Mouse (Mus musculus) myocyte (in vitro differentiated cells): ENCODE measurements around the gene Prph2. TPM values are rescaled to one million over a fixed set of nuclear protein-coding genes. Genes with fewer than 3 reads are reported as not detected.

Experiments used
- H3K27me3 ChIP-seq: one replicate; pipeline ENCODE4 v1.6.1; 2011; ENCODE audit not compliant: control insufficient read depth, insufficient read depth, insufficient read length
- H3K36me3 ChIP-seq: one replicate; pipeline ENCODE4 v1.6.1; 2011; ENCODE audit not compliant: control insufficient read depth, insufficient read depth
- H3K4me2 ChIP-seq: one replicate; pipeline ENCODE4 v1.6.1; 2011; ENCODE audit warnings: low read depth, control low read depth
- H3K4me3 ChIP-seq: one replicate; pipeline ENCODE4 v1.5.1; 2011; ENCODE audit warnings: mild to moderate bottlenecking, control low read depth, moderate library complexity
- H3K79me2 ChIP-seq: one replicate; pipeline ENCODE4 v1.6.1; 2011; ENCODE audit not compliant: control insufficient read depth, insufficient read depth
- H3ac ChIP-seq: one replicate; pipeline ENCODE4 v1.6.1; 2011; ENCODE audit not compliant: control insufficient read depth, insufficient read length
- CEBPB ChIP-seq: IDR thresholded peaks from 2 replicates; pipeline ENCODE4 v1.6.1; 2011; ENCODE audit warnings: mild to moderate bottlenecking, moderate library complexity; ENCODE audit not compliant: poor library complexity, insufficient read depth, severe bottlenecking
- E2F4 ChIP-seq: IDR thresholded peaks from one replicate; pipeline ENCODE4 v1.6.1; 2011; ENCODE audit warnings: mild to moderate bottlenecking, control low read depth, moderate library complexity; ENCODE audit not compliant: insufficient read depth
- MAX ChIP-seq: IDR thresholded peaks from one replicate; pipeline ENCODE4 v1.6.1; 2011; ENCODE audit warnings: low read depth, mild to moderate bottlenecking, control low read depth
- MYOD1 ChIP-seq, 3 experiments: IDR thresholded peaks; one replicate each; pipeline ENCODE4 v1.6.1; 2011; ENCODE audit warnings: control low read depth in 2 of 3, low read depth in 2 of 3, mild to moderate bottlenecking in 2 of 3, moderate library complexity in 1 of 3; ENCODE audit not compliant: insufficient read length in 2 of 3, control insufficient read depth in 1 of 3
- MYOG ChIP-seq, 3 experiments: IDR thresholded peaks; one replicate each; pipeline ENCODE4 v1.6.1; 2011; ENCODE audit warnings: control low read depth in 2 of 3, low read depth in 2 of 3, mild to moderate bottlenecking in 2 of 3; ENCODE audit not compliant: insufficient read length in 2 of 3, control insufficient read depth in 1 of 3, insufficient read depth in 1 of 3
- POLR2A ChIP-seq: IDR thresholded peaks from one replicate; pipeline ENCODE4 v1.6.1; 2011; ENCODE audit warnings: low read depth, mild to moderate bottlenecking, control low read depth, moderate library complexity; ENCODE audit not compliant: insufficient read length
- POLR2AphosphoS2 ChIP-seq: IDR thresholded peaks from one replicate; pipeline ENCODE4 v1.6.1; 2011; ENCODE audit warnings: low read depth, control low read depth; ENCODE audit not compliant: insufficient read length
- REST ChIP-seq: IDR thresholded peaks from one replicate; pipeline ENCODE4 v1.6.1; 2011; ENCODE audit warnings: mild to moderate bottlenecking, control low read depth, moderate library complexity; ENCODE audit not compliant: insufficient read depth, insufficient read length
- SRF ChIP-seq: IDR thresholded peaks from one replicate; pipeline ENCODE4 v1.6.1; 2011; ENCODE audit warnings: low read depth; ENCODE audit not compliant: control insufficient read depth, insufficient read length
- TCF12 ChIP-seq: IDR thresholded peaks from one replicate; pipeline ENCODE4 v1.6.1; 2011; ENCODE audit warnings: mild to moderate bottlenecking, control low read depth; ENCODE audit not compliant: poor library complexity, insufficient read depth, severe bottlenecking
- TCF3 ChIP-seq: IDR thresholded peaks from one replicate; pipeline ENCODE4 v1.6.1; 2011; ENCODE audit warnings: low read depth, control low read depth; ENCODE audit not compliant: insufficient read length
- USF1 ChIP-seq: IDR thresholded peaks from one replicate; pipeline ENCODE4 v1.6.1; 2011; ENCODE audit warnings: low read depth, mild to moderate bottlenecking, control low read depth, moderate library complexity
- polyA plus RNA-seq: library from polyadenylated mRNA; unstranded; fragments of >200 nt; fragmentation: generic; extraction: Trizol; gene quantifications from one replicate; pipeline ENCODE4 v1.2.1, GENCODE M21; 2012; ENCODE audit warnings: missing spikeins

Gene Prph2
- polyA plus RNA-seq, 1 experiment, result not detected

GRCm38 (mm10) chr17:46880322-46880721, 29.9 kb upstream of the Prph2 start:
- Histone ChIP-seq H3K27me3 (no peaks in the 10 kb centered on the region), H3K36me3 (no peaks in the 10 kb centered on the region), H3K79me2 (peaks cover 3% of the 10 kb centered on the region), H3ac (no peak overlapping the region), H3K4me2 (peak overlapping the region; percentile 58), H3K4me3 (no peak overlapping the region)
- TF ChIP-seq SRF, result no peak
- TF ChIP-seq CEBPB, result no peak
- TF ChIP-seq POLR2AphosphoS2, result no peak
- TF ChIP-seq USF1, result no peak
- TF ChIP-seq POLR2A, result no peak
- TF ChIP-seq REST, result no peak
- no peak for TF ChIP-seq MYOD1 (IDR thresholded peaks at IDR 0.05; ENCODE audit: control insufficient read depth in 1 of 3, insufficient read length in 2 of 3, low read depth in 2 of 3)
- TF ChIP-seq E2F4, result no peak
- TF ChIP-seq MAX, result no peak
- TF ChIP-seq TCF12, result no peak
- TF ChIP-seq MYOG (IDR thresholded peaks at IDR 0.05; ENCODE audit: control insufficient read depth in 1 of 3, insufficient read depth in 1 of 3, insufficient read length in 2 of 3, low read depth in 2 of 3), result no peak
- no peak for TF ChIP-seq TCF3

GRCm38 (mm10) chr17:46881728-46882127, 28.5 kb upstream of the Prph2 start:
- Histone ChIP-seq H3ac (no peak overlapping the region), H3K27me3 (no peaks in the 10 kb centered on the region), H3K79me2 (peaks cover 3% of the 10 kb centered on the region), H3K4me2 (no peak overlapping the region), H3K36me3 (no peaks in the 10 kb centered on the region), H3K4me3 (no peak overlapping the region)
- TF ChIP-seq MAX, result no peak
- TF ChIP-seq POLR2A, result no peak
- no peak for TF ChIP-seq SRF
- no peak for TF ChIP-seq CEBPB
- TF ChIP-seq MYOG (IDR thresholded peaks at IDR 0.05; ENCODE audit: control insufficient read depth in 1 of 3, insufficient read depth in 1 of 3, insufficient read length in 2 of 3, low read depth in 2 of 3), result no peak
- no peak for TF ChIP-seq E2F4
- TF ChIP-seq POLR2AphosphoS2, result no peak
- no peak for TF ChIP-seq TCF3
- no peak for TF ChIP-seq MYOD1 (IDR thresholded peaks at IDR 0.05; ENCODE audit: control insufficient read depth in 1 of 3, insufficient read length in 2 of 3, low read depth in 2 of 3)
- no peak for TF ChIP-seq TCF12

- no peak overlapping the region for H3ac ChIP-seq
- H3K27me3 ChIP-seq, result no peaks in the 10 kb centered on the region
- H3K36me3 ChIP-seq, result no peaks in the 10 kb centered on the region
- no peak overlapping the region for H3K4me3 ChIP-seq
- peaks cover 8% of the 10 kb centered on the region for H3K79me2 ChIP-seq
- no peak overlapping the region for H3K4me2 ChIP-seq
- TF ChIP-seq MYOG (IDR thresholded peaks at IDR 0.05; ENCODE audit: control insufficient read depth in 1 of 3, insufficient read depth in 1 of 3, insufficient read length in 2 of 3, low read depth in 2 of 3) (no peak), USF1 (no peak), SRF (no peak), MYOD1 (IDR thresholded peaks at IDR 0.05; ENCODE audit: control insufficient read depth in 1 of 3, insufficient read length in 2 of 3, low read depth in 2 of 3) (no peak), REST (no peak), MAX (no peak), TCF12 (no peak), CEBPB (no peak), E2F4 (no peak), POLR2AphosphoS2 (no peak), TCF3 (no peak), POLR2A (no peak)
These were observed 27.2 kb upstream of the Prph2 start for GRCm38 (mm10) chr17:46883107-46883506.

GRCm38 (mm10) chr17:46884766-46885165, 25.5 kb upstream of the Prph2 start:
- Histone ChIP-seq H3ac (no peak overlapping the region), H3K27me3 (no peaks in the 10 kb centered on the region), H3K79me2 (peaks cover 8% of the 10 kb centered on the region), H3K4me2 (no peak overlapping the region), H3K36me3 (no peaks in the 10 kb centered on the region), H3K4me3 (no peak overlapping the region)
- no peak for TF ChIP-seq POLR2A
- no peak for TF ChIP-seq USF1
- no peak for TF ChIP-seq TCF3
- TF ChIP-seq REST, result no peak
- TF ChIP-seq SRF, result no peak
- no peak for TF ChIP-seq CEBPB
- no peak for TF ChIP-seq MYOD1 (IDR thresholded peaks at IDR 0.05; ENCODE audit: control insufficient read depth in 1 of 3, insufficient read length in 2 of 3, low read depth in 2 of 3)
- TF ChIP-seq MAX, result no peak
- TF ChIP-seq POLR2AphosphoS2, result no peak
- TF ChIP-seq E2F4, result no peak
- no peak for TF ChIP-seq MYOG (IDR thresholded peaks at IDR 0.05; ENCODE audit: control insufficient read depth in 1 of 3, insufficient read depth in 1 of 3, insufficient read length in 2 of 3, low read depth in 2 of 3)
- TF ChIP-seq TCF12, result no peak
